Mouse (Mus musculus) forebrain, embryonic 14.5 days (tissue): ENCODE data around the gene Cyp11a1. TPM values are rescaled to one million over a fixed set of nuclear protein-coding genes. Genes with fewer than 3 reads are reported as not detected.
A peak's percentile ranks its signal among the peaks of the same experiment; 100 is the strongest.

Source experiments
- ATAC-seq: fragments of 200-750 bp; cut with Nextera tagmentation; 2 replicates; pipeline ENCODE4 v1.8.0; 2017; ENCODE audit warnings: mild to moderate bottlenecking, moderate library complexity
- DNase-seq: peaks from one replicate; pipeline ENCODE4 v3.0.0-alpha.2; 2015; ENCODE audit warnings: low spot score
- H3K27ac ChIP-seq: fragments of 300-500 bp; sonication (generic); 2 replicates; pipeline ENCODE4 v1.5.1; 2014; ENCODE audit warnings: low read depth, mild to moderate bottlenecking, control low read depth, low read length, moderate library complexity
- H3K27me3 ChIP-seq: fragments of 300-500 bp; sonication (generic); replicated peaks from 2 replicates; pipeline ENCODE4 v1.6.1; 2014; ENCODE audit warnings: low read length, control low read depth, mixed read lengths; ENCODE audit not compliant: control insufficient read depth, insufficient read depth
- H3K36me3 ChIP-seq: fragments of 300-500 bp; sonication (generic); 2 replicates; pipeline ENCODE4 v1.6.1; 2014; ENCODE audit warnings: low read length, control low read depth; ENCODE audit not compliant: control insufficient read depth, insufficient read depth
- H3K4me1 ChIP-seq: fragments of 300-500 bp; sonication (generic); 2 replicates; pipeline ENCODE4 v1.6.1; 2014; ENCODE audit warnings: antibody characterized with exemption, low read length, control low read depth; ENCODE audit not compliant: control insufficient read depth, insufficient read depth
- H3K4me2 ChIP-seq: fragments of 300-500 bp; sonication (generic); 2 replicates; pipeline ENCODE4 v1.6.1; 2014; ENCODE audit warnings: mild to moderate bottlenecking, control low read depth, low read length
- H3K4me3 ChIP-seq: fragments of 300-500 bp; sonication (generic); 2 replicates; pipeline ENCODE4 v1.5.1; 2014; ENCODE audit warnings: low read depth, low read length, control low read depth
- H3K9ac ChIP-seq: fragments of 300-500 bp; sonication (generic); 2 replicates; pipeline ENCODE4 v1.6.1; 2014; ENCODE audit warnings: mild to moderate bottlenecking, low read length, control low read depth, moderate library complexity
- H3K9me3 ChIP-seq: fragments of 300-500 bp; sonication (generic); replicated peaks from 2 replicates; pipeline ENCODE4 v1.6.1; 2016; ENCODE audit warnings: low read length, control low read depth, mixed read lengths; ENCODE audit not compliant: control insufficient read depth
- WGBS: fragments of 180-500 bp; shearing (Covaris S2); extraction: QIAGEN DNeasy Blood & Tissue Kit; methylation state at CpG from one replicate; pipeline ENCODE4 v1.1.7; 2014; 5-methylcytosine and 5-hydroxymethylcytosine counted together
- polyA plus RNA-seq: library from polyadenylated mRNA; unstranded; fragments of >200 nt; fragmentation: Nextera tagmentation; extraction: Ambion mirVana; gene quantifications from 2 replicates; pipeline ENCODE4 v1.2.1, GENCODE M21; 2014

The Cyp11a1 gene
- polyA plus RNA-seq, 1 experiment from 2014 or later, result 0.15 TPM

GRCm38 (mm10) chr9:58043496-58044017, 37.3 kb downstream of the Cyp11a1 start:
- Histone ChIP-seq H3K27ac (peak overlapping the region; percentile 28; the same call in 1 of the 2 replicates), H3K4me3 (no peak overlapping the region), H3K27me3 (no peaks in the 10 kb centered on the region), H3K9me3 (no peaks in the 10 kb centered on the region), H3K36me3 (no peaks in the 10 kb centered on the region), H3K9ac (no peak overlapping the region), H3K4me1 (peaks cover 79% of the 10 kb centered on the region), H3K4me2 (no peak overlapping the region)
- ATAC-seq (no peak), DNase-seq (no peak)
- WGBS, result 66% methylated on average over 10 of the region's 10 CpGs

- H3K27me3 ChIP-seq, result no peaks in the 10 kb centered on the region
- H3K36me3 ChIP-seq, result no peaks in the 10 kb centered on the region
- H3K4me2 ChIP-seq, result 0 out of 2 replicates have a peak overlapping the region, but pooled peaks have one; percentile 8
- ATAC-seq (peak; percentile 43), DNase-seq (peak; percentile 88)
- H3K4me3 ChIP-seq, result no peak overlapping the region
- 4% methylated on average over 10 of the region's 10 CpGs for WGBS
- H3K9ac ChIP-seq, result 0 out of 2 replicates have a peak overlapping the region, but pooled peaks have one; percentile 22
- no peaks in the 10 kb centered on the region for H3K9me3 ChIP-seq
- peak overlapping the region; percentile 75 for H3K27ac ChIP-seq
- H3K4me1 ChIP-seq, result peaks cover 86% of the 10 kb centered on the region
Measured at GRCm38 (mm10) chr9:58044828-58045227, 38.6 kb downstream of the Cyp11a1 start.

- peaks cover 85% of the 10 kb centered on the region for H3K4me1 ChIP-seq
- no peak overlapping the region for H3K4me3 ChIP-seq
- no peaks in the 10 kb centered on the region for H3K36me3 ChIP-seq
- H3K9me3 ChIP-seq, result no peaks in the 10 kb centered on the region
- no peaks in the 10 kb centered on the region for H3K27me3 ChIP-seq
- no peak overlapping the region; the same call in 1 of the 2 replicates for H3K9ac ChIP-seq
- ATAC-seq (no peak), DNase-seq (peak; percentile 65)
- H3K27ac ChIP-seq, result peak overlapping the region; percentile 75
- H3K4me2 ChIP-seq, result no peak overlapping the region
- WGBS, result 9% methylated on average over 4 of the region's 4 CpGs
Measured at GRCm38 (mm10) chr9:58045646-58046045, 39.4 kb downstream of the Cyp11a1 start.

- no peak overlapping the region for H3K27ac ChIP-seq
- 89% methylated on average over 10 of the region's 10 CpGs for WGBS
- DNase-seq, result no peak
Measured at GRCm38 (mm10) chr9:58047061-58047460, 40.9 kb downstream of the Cyp11a1 start.

GRCm38 (mm10) chr9:58048621-58049020, 42.4 kb downstream of the Cyp11a1 start:
- Histone ChIP-seq H3K27me3 (no peaks in the 10 kb centered on the region), H3K4me1 (peaks cover 77% of the 10 kb centered on the region), H3K4me2 (peak overlapping the region; percentile 36), H3K9me3 (no peaks in the 10 kb centered on the region), H3K27ac (peak overlapping the region; percentile 95), H3K36me3 (no peaks in the 10 kb centered on the region), H3K4me3 (no peak overlapping the region), H3K9ac (peak overlapping the region; percentile 48)
- DNase-seq, result peak; percentile 92
- 6% methylated on average over 6 of the region's 6 CpGs for WGBS
- ATAC-seq, result peak; percentile 80

More at GRCm38 (mm10) chr9:58047061-58047460, 40.9 kb downstream of the Cyp11a1 start:
- H3K9ac ChIP-seq, result no peak overlapping the region
- H3K4me1 ChIP-seq, result peaks cover 77% of the 10 kb centered on the region
- no peaks in the 10 kb centered on the region for H3K36me3 ChIP-seq
- H3K27me3 ChIP-seq, result no peaks in the 10 kb centered on the region
- H3K9me3 ChIP-seq, result no peaks in the 10 kb centered on the region
- no peak overlapping the region for H3K4me2 ChIP-seq
- ATAC-seq, result no peak
- H3K4me3 ChIP-seq, result no peak overlapping the region

- DNase-seq (peak; percentile 71), ATAC-seq (peak; percentile 37)
- peaks cover 75% of the 10 kb centered on the region for H3K4me1 ChIP-seq
- 3% methylated on average over 6 of the region's 6 CpGs for WGBS
- H3K36me3 ChIP-seq, result no peaks in the 10 kb centered on the region
- H3K4me3 ChIP-seq, result no peak overlapping the region
- peak overlapping the region; percentile 48; the same call in 1 of the 2 replicates for H3K9ac ChIP-seq
- no peaks in the 10 kb centered on the region for H3K9me3 ChIP-seq
- H3K4me2 ChIP-seq, result peak overlapping the region; percentile 36; the same call in 1 of the 2 replicates
- H3K27ac ChIP-seq, result peak overlapping the region; percentile 95
- H3K27me3 ChIP-seq, result no peaks in the 10 kb centered on the region
Measured at GRCm38 (mm10) chr9:58049186-58049585, 43.0 kb downstream of the Cyp11a1 start.

GRCm38 (mm10) chr9:58049861-58050260, 43.6 kb downstream of the Cyp11a1 start:
- Histone ChIP-seq H3K9ac (peak overlapping the region; percentile 48; the same call in 1 of the 2 replicates), H3K27me3 (no peaks in the 10 kb centered on the region), H3K4me1 (peaks cover 69% of the 10 kb centered on the region), H3K36me3 (no peaks in the 10 kb centered on the region), H3K4me3 (no peak overlapping the region), H3K4me2 (no peak overlapping the region), H3K9me3 (no peaks in the 10 kb centered on the region), H3K27ac (peak overlapping the region; percentile 95)
- DNase-seq (no peak), ATAC-seq (no peak)
- 69% methylated on average over 7 of the region's 7 CpGs for WGBS

- peak overlapping the region; percentile 28; the same call in 1 of the 2 replicates for H3K27ac ChIP-seq
- H3K9ac ChIP-seq, result no peak overlapping the region
- WGBS, result 28% methylated on average over 5 of the region's 5 CpGs
- H3K36me3 ChIP-seq, result no peaks in the 10 kb centered on the region
- H3K4me1 ChIP-seq, result peaks cover 60% of the 10 kb centered on the region
- H3K9me3 ChIP-seq, result no peaks in the 10 kb centered on the region
- ATAC-seq (no peak), DNase-seq (peak; percentile 77)
- no peak overlapping the region for H3K4me3 ChIP-seq
- no peaks in the 10 kb centered on the region for H3K27me3 ChIP-seq
- H3K4me2 ChIP-seq, result no peak overlapping the region
Measured at GRCm38 (mm10) chr9:58051937-58052336, 45.7 kb downstream of the Cyp11a1 start.

- Histone ChIP-seq H3K4me2 (peak overlapping the region; percentile 4; the same call in 1 of the 2 replicates), H3K4me3 (no peak overlapping the region), H3K27me3 (no peaks in the 10 kb centered on the region), H3K36me3 (no peaks in the 10 kb centered on the region), H3K9me3 (no peaks in the 10 kb centered on the region), H3K9ac (0 out of 2 replicates have a peak overlapping the region, but pooled peaks have one; percentile 37), H3K27ac (peak overlapping the region; percentile 53), H3K4me1 (peaks cover 49% of the 10 kb centered on the region)
- peak; percentile 35 for ATAC-seq
- 22% methylated on average over 3 of the region's 3 CpGs for WGBS
- DNase-seq, result peak; percentile 84
Measured at GRCm38 (mm10) chr9:58053102-58053501, 46.9 kb downstream of the Cyp11a1 start.
